Mouse (Mus musculus): Measurements from ENCODE around the gene Pum1.

Pum1 gene

DNA sequence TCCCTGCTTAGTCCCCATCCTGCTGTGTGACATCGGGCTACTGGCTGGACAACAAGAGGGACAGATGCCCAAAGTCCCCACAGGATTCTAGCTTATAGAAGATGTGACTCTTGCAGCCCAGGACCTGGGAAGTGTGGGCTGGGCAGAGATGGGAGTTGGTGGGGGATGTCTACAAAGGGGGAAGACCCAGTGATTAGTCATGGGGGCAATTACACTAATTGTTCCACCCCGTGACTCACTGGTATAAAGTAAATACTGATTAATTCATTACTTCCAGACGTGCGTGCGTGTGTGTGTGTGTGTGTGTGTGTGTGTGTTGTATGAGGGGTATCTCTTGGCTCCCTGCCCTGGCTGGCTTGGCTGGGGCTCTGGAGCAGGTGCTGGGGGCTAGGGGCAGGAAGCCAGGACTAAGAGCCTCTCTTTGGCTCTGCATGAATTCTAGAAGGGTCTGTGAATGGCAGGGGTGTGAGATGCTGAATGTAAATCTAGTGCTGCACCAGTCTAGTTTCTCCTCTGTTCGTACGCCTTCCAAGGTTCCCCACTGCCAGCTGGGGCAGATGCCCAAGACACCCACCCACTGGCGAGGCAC lies 151.7 kb downstream of the Pum1 start:
- peak; percentile 60 for DNase-seq (ENCODE audit: low read depth, low spot score)

DNA sequence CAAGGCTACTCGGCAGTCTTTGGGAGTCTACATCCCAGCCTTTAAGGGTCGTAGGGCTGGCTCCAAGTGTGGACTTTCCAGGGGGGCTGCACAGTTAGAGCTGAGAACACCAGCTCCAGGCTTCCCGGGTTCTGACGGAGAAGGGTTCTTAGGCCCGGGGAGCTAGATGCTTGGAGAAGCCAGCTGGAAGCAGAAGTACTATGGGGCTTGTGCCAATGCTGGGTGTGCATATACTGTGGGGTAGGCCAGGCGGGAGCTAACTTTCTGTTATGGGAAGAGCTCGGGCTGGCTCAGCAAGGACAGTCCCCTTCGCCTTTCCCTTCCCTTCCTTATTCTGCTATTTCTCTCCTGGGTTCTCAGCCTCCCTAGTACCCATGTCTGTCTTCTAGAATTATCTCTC lies 152.7 kb downstream of the Pum1 start:
- DNase-seq (ENCODE audit: low read depth, low spot score): peak; percentile 70

DNA sequence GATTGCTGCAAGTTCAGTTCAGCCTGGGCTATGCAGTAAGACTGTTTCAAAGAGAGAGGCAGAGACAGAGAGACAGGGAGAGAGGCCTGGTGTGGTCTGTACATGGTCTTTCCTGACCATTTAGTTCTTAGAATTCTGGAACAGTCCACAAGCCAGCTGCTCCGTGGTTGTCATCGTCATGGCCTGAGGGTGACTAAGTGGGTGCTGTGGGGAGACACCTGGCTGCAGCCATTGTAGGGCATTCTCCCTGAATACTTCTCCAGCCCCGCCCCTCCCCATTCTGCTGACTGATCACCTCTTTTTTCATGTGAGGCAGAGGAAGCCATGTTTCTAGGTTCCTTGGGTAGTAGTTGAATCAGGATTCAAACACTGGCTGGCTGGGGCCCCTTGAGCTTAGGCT lies 156.7 kb downstream of the Pum1 start:
- DNase-seq (ENCODE audit: low read depth, low spot score): no peak

DNA sequence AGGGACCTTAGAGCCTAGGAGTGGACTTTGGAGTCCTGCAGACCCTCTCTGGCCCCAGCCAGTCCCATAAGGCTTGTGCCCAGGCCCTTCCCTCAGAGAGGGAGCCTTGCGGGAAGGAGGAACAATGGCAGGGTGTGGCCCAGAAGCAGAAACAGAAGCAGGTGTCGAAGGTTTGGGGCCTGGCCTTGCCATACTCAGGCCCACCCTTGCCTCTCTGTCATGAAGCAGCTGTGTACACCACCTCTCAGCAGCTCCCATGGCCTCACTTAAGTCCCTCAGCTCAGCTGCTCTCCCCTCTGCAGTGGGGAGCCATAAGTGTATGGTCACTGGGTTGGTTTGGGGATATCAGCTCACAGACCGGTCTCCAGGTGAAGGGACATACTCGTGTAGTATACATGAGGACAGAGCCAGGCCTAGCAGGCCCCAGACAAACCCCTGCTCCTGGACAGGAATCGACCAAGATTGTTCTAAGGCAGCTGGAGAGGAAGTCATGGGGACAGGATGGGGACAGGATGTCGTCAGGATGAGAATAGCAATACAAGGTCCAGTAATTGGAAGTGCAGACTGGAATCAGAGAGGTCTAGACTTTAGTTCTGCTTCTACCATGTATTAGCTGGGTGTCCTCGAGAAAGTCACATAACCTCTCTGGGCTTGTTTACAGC lies 157.6 kb downstream of the Pum1 start:
- no peak for DNase-seq (ENCODE audit: low read depth, low spot score)

DNA sequence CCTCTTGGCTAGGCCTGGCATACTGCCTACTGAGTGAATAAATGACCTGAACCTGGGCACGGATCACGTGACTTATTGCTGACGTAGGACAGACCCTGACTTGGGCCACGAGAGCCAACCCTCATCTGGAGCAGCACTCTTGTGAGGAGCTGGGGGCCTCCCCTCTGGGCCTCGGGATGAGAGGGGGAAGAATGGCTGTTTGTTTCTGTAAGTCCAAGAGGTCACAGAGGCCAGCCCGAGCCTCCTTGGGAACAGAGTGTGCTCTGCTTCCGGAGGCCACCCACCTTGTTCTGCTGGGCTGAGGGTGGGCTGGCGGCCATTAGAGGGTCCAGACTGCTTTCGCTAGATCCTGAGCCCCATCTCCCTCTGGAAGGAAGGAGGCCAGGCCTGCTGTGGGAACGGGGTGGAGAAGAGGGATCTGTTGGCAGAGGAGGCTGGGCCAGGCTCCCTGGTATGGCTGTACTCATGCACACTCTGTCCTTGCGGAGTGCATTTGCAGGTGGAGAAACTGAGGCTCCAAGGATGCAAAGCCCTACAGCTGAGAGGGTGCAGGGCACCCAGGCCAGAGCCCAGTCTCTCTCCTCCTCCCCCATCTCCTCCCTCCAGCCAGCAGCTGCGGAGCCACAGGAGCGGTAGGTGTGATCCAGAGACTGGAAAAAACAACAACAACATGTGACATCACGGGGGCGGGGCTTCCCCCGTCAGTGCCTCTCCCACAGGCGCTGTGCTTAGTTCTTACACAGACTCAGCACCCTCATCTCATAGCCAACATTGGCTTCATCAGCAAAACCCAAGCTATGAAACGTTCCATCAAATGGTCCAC lies 165.9 kb downstream of the Pum1 start:
- peak; percentile 67 for DNase-seq (ENCODE audit: low read depth, low spot score)
